Mouse (Mus musculus): ENCODE data around the gene Itga10.

DNA sequence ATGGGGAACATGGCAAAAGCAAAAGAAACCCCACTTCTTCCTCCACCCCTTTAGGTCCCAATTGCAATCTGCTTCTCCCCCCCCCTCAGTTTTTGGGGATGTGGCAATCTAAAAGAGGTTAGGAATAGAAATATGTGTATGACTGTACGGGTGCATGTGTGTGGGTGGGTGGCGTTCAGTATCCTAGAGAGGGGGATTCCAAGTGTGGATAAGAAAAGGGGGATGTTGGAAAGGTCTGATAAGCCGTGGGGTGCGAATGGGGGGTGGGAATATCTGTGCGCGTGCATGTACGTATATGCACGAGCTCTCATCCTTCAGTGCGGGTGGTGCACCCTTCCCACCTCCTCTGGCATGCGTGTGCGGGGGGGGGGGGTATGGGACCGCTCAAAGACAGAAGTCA is 48.5 kb upstream of the Itga10 start:
- no peak for TF ChIP-seq CTCF (IDR thresholded peaks at IDR 0.05; ENCODE audit: borderline replicate concordance, insufficient read depth, low read length)
- no peak for TF ChIP-seq POLR2A (IDR thresholded peaks at IDR 0.05; ENCODE audit: low read depth, low read length)
